Mouse (Mus musculus) G1E-ER4 (cell line): ENCODE results near the gene Lsp1. TPM values are rescaled to one million over a fixed set of nuclear protein-coding genes. Genes with fewer than 3 reads are reported as not detected.

Source experiments
- GATA1 ChIP-seq: IDR thresholded peaks from one replicate; pipeline ENCODE4 v1.8.0; 2012; ENCODE audit warnings: low read length, inconsistent platforms
- polyA plus RNA-seq: library from polyadenylated mRNA; stranded (reverse); fragments of >175 nt; gene quantifications from 2 replicates; pipeline ENCODE4 v1.2.3, GENCODE M21; 2012

The Lsp1 gene
- polyA plus RNA-seq, 1 experiment, result not detected

- TF ChIP-seq GATA1, result no peak
These were observed 19.3 kb downstream of the Lsp1 start for GRCm38 (mm10) chr7:142479886-142480285.

- no peak for TF ChIP-seq GATA1
These were observed 20.1 kb downstream of the Lsp1 start for GRCm38 (mm10) chr7:142480661-142481060.

- TF ChIP-seq GATA1, result no peak
These were observed 20.6 kb downstream of the Lsp1 start for GRCm38 (mm10) chr7:142481186-142481567.

GRCm38 (mm10) chr7:142481568-142482255 lies 21.1 kb downstream of the Lsp1 start:
- no peak for TF ChIP-seq GATA1

GRCm38 (mm10) chr7:142482256-142482609 lies 21.6 kb downstream of the Lsp1 start:
- no peak for TF ChIP-seq GATA1

GRCm38 (mm10) chr7:142483136-142483535 lies 22.5 kb downstream of the Lsp1 start:
- TF ChIP-seq GATA1, result no peak

GRCm38 (mm10) chr7:142484780-142485179 lies 24.2 kb downstream of the Lsp1 start:
- no peak for TF ChIP-seq GATA1

- TF ChIP-seq GATA1, result no peak
These were observed 26.1 kb downstream of the Lsp1 start for GRCm38 (mm10) chr7:142486751-142487162.

- no peak for TF ChIP-seq GATA1
These were observed 26.8 kb downstream of the Lsp1 start for GRCm38 (mm10) chr7:142487341-142487859.

GRCm38 (mm10) chr7:142488053-142488452 lies 27.4 kb downstream of the Lsp1 start:
- no peak for TF ChIP-seq GATA1

- TF ChIP-seq GATA1, result no peak
These were observed 32.9 kb downstream of the Lsp1 start for GRCm38 (mm10) chr7:142493535-142493934.

GRCm38 (mm10) chr7:142496158-142496557 lies 35.5 kb downstream of the Lsp1 start:
- TF ChIP-seq GATA1, result no peak

- TF ChIP-seq GATA1, result no peak
These were observed 36.2 kb downstream of the Lsp1 start for GRCm38 (mm10) chr7:142496800-142497199.

- TF ChIP-seq GATA1, result no peak
These were observed 37.2 kb downstream of the Lsp1 start for GRCm38 (mm10) chr7:142497775-142498174.

GRCm38 (mm10) chr7:142498575-142498974 lies 38.0 kb downstream of the Lsp1 start, which contains the start of gene Tnnt3:
Gene Tnnt3, plus strand, starts transcription at chr7:142498836.
- TF ChIP-seq GATA1, result no peak

GRCm38 (mm10) chr7:142499010-142499721 lies 38.6 kb downstream of the Lsp1 start:
- no peak for TF ChIP-seq GATA1

- TF ChIP-seq GATA1, result no peak
These were observed 39.4 kb downstream of the Lsp1 start for GRCm38 (mm10) chr7:142500032-142500431.
